Mouse (Mus musculus): ENCODE results near the gene Mlst8. TPM values are rescaled to one million over a fixed set of nuclear protein-coding genes. Genes with fewer than 3 reads are reported as not detected.

The Mlst8 gene
- total RNA-seq, 2 experiments from 2014 or later = 28.0 to 30.0 TPM

DNA sequence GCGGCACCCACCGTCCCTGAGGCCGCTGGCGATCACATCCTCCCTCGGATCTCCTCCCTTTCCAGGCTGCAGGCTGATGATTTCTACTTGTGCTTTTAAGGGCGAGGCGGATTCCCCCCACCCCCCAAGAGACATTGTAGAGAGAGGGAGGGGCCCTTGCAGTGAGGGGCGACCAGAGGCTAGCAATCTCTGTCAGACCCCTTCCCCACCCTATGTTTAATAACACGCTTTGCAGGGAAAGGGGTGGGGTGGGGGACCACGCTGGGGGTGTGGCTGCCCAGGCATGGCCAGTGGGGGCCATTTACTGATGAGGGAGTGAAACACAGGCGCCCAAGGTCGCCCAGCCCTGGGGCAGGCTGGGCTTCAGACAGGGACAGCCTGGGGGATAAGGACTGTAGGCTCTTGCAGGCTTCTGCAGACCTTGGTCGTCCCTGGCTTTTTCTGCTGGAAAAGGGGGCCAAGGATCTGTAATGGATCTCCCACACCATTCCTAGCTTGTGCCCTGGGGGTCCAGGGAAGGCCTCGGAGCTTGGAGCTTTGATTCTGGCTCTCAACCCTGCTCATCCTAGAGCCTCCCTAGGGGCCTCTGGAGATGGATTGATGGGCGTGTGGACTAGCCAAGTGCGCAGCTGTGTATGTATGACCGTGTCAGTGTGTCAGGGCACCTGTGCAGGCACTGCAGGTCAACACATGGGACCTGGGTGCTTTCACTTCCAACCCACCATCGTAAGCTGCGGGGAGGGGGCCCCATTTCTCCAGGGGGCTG is 10.6 kb upstream of the Mlst8 start:
- DNase-seq (ENCODE audit: low spot score in 2 of 2) = no peak

DNA sequence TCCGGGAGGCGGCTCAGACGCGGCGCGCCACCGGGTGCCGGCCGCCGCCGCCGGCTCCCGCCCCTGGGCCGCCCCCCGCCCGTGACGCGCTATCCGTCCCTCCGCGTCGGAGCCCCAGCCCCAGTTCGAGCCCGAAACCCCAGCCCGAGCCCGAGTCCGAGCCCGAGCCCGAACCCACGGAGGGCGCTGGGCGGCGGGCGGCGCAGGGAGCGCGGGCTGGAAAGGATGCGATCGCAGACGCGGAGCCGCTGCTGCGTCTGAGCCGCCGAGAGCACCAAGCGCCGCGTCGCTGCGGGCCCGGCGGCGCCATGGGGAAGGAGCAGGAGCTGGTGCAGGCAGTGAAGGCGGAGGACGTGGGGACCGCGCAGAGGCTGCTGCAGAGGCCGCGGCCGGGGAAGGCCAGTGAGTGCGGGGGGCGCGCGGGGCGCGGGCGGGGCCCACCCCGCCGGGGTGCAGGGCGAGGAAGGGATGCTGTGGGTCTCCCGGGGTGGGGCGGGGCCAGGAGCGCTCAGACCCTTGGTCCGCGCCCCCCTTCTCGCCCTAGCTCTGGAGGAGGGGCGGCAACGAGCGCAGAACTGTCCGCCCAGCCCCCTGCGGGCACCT is 9.9 kb upstream of the Mlst8 start:
- DNase-seq (ENCODE audit: low spot score in 2 of 2) = no peak

DNA sequence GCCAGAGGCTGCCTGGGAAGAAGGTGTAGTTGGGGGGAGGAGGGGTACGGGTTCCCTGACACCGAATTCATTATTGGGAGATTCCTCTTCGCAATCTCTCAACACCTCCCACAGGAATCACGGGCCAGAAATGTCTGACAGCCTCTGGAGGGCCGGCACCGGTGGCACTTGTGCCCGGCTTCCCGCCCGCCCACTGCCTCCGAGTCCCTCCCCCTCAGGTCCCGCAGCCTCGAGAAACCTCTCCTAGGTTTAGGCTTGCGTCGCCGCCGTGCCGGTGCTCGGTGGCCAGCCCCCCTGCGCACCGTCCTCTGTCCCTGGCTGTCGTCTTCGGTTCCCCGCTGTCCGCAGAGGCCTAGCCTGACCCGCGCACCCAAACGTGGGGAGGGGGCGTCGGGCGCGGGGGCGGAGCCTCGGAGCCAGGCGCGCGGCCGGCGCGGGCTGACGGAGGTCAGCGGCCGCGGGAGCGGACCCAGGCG is 9.3 kb upstream of the Mlst8 start, which contains the start of gene Caskin1:
TSS of gene Caskin1 (plus strand) at position 416 of the 476 bp plus-strand sequence.
- DNase-seq (ENCODE audit: low spot score in 2 of 2) = no peak

DNA sequence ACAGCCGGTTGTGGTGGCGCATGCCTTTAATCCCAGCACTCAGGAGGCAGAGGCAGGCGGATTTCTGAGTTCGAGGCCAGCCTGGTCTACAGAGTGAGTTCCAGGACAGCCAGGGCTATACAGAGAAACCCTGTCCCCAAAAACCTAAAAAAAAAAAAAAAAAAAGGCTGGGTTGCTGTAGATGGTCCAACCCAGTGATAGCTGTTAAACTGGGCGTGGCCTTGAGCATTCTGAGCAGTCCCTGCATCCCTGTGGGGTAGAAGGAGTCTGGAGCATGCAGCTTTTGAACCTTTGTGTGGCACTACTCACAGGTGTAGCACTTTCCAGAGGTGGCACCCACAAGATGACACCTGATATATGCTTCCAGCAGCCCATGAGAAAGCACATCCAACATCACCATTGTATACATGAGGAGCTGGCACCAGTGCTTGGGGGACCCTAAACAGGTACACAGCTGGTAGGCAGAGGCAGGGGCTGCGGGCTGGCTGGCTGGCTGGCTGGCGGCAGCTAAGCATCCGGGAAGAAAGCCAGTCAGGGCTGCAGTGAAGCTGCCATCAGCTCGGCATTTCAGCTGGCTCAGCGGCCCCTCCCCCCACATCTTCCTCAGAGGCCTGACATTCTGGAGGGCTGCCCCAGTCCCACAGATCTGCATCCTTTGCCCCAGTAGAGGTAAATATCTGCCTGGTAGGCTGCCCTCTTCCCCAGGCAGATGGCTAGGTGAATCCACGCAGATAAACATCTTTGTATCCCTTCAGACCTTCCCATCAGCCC is 6.4 kb upstream of the Mlst8 start:
- no peak for DNase-seq (ENCODE audit: low spot score in 2 of 2)

DNA sequence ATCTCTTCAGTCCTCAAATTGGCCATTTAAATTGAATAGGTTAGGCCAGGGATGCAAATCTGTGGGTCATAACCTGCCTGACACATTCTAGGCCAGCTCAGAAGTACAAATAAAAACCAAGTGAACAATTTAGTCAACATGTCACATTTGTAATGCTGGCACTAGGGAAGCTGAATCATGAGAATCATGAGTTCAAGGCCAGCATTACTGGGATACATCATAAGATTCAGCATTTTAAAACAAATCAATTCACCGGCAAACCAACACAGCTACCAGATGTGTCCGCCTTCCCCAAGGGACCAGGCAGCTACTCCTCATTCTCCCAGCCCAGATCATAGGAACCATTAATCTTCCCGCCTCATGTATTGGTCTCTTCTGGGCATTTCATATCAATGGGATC is 4.6 kb upstream of the Mlst8 start:
- no peak for DNase-seq (ENCODE audit: low spot score in 2 of 2)

DNA sequence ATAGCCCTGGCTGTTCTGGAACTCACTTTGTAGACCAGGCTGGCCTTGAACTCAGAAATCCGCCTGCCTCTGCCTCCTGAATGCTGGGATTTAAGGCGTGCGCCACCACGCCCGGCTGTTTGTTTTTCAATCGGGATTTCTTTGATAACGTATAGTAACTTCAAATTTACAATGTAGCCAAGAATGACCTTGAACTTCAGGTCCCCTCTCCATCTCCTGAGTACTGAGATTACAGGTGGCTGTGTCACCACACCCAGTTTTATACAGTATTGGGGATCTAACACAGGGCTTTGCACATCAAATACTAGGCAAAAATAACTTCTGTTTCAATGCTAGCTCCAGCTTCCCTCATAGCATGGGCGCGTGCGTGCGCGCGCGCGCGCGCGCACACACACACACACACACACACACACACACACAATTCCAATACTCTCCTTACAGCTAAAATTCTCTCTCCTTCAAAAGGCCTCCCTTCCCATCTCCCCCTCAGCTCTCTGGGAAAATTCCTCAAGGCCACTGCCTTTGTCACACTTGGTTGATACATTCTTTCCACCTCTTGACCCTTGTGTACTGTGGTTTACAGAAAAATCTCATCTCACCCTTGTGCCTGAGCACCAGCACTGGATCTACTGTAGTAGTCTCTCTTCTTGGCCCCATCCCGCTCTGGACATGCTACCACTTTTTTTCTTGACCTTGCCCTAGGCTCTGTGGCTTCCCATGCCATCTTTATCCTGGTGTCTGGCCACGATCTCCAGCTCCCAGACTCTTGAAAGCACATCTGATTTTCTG is 2.3 kb upstream of the Mlst8 start:
- DNase-seq (ENCODE audit: low spot score in 2 of 2) = no peak

GRCm38 (mm10) chr17:24480201-24480826 is 1.4 kb upstream of the Mlst8 start:
- DNase-seq (ENCODE audit: low spot score in 2 of 2) = no peak

DNA sequence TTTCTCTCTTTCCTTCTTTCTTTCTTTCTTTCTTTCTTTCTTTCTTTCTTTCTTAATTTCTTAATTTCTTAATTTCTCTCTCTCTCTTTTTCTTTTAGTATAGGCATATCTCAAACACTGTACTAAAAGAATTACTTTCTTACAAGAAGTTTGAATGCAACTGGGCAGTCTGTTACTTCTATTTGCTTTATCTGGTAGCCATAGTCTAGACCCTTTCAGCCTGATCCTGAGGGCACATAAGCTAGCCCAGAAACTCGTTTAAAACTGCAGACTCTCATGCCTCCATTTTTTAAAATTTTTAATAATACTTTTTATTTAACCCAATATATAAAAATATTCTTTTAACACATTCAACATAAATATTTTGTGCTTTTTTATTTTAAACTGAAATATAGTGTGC is 553 bp upstream of the Mlst8 start:
- no peak for DNase-seq (ENCODE audit: low spot score in 2 of 2)

GRCm38 (mm10) chr17:24477985-24478600 is 785 bp downstream of the Mlst8 start:
- no peak for DNase-seq (ENCODE audit: low spot score in 2 of 2)

DNA sequence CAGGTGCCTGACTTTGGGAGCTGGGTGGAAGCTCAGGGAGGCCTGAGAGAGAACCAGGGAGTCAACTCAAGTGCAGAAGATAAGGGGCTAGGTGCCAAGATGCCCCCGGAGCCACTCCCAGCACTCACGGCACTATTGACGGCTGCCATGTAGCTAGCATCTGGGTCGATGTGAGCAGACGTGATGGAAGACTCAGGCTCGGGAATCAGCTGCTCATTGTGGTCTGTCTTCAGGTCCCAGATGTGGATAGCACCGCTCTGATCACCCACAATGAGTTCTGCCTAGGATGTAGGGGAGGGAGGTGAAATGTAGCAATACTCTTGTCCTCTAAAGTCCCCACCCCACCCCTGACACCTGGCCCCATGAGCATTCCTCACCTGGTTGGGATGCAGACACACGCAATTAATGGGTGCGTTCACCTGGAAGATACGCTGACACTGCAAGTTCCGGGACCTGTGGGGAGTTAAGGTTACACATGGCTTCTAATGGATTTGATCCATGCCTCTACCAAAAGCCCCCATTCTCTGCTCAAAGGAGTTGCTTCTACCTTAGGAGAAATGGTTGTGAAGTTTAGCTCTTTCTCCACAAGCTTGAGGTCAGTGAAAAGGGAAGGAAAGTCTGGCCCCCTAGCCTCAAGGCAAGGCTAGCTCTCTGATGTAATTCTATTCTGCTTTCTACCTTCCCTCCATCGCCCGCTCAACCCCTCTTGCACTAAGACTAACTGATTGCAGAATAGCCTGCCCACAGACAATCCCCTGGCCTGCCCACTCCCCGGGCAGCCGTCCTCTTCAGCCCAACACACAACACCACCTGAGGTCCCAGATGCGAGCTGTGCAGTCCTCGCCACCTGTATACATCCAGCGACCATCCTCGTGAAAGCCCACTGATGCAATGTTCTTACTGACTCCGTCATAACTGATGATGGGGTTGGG is 1.6 kb downstream of the Mlst8 start:
- DNase-seq (ENCODE audit: low spot score in 2 of 2) = no peak

GRCm38 (mm10) chr17:24476022-24476776 is 2.7 kb downstream of the Mlst8 start:
- no peak for DNase-seq (ENCODE audit: low spot score in 2 of 2)

DNA sequence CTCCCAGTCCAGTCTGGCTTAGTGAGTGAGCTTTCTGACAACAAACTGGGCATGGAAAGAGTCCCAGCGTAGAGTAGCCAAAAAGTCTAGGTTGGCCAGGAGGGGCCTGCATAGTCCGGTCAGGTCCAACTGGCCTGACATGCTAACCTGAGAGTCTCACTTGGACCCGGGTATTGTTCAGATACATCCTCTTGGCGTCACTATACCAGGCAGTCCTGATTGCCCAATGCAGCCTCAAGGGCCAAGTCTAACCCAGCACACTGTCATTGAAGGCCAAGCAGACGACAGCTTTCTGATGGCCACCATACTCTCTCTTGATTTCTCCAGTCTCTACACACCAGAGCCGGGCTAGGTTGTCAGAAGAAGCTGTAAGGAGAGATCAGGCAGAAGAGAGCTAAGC is 3.3 kb downstream of the Mlst8 start:
- no peak for DNase-seq (ENCODE audit: low spot score in 2 of 2)

DNA sequence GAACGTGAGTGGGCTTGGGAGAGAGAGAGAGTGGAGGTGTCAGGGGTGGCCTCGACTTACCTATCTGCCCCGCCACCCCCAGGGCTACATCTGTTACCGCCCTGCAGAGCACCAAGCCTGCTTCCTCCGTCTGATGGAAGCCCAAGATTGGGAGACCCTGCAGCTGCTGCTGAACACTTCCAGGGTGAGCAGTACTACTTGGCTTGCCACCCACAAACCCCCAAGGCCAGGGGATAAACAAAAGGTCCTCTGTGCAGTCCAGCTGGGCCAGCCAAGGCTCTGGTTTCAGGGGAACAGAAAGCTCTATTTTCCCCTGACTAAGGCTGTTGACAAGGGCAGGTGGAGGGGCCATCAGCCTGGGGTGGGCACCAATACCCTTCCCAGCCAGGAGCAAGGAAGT is 4.3 kb downstream of the Mlst8 start:
- DNase-seq (ENCODE audit: low spot score in 2 of 2) = no peak

GRCm38 (mm10) chr17:24473612-24474275 is 5.1 kb downstream of the Mlst8 start, which contains the start of gene Bricd5:
TSS of gene Bricd5 (plus strand) at chr17:24473884.
- no peak for DNase-seq (ENCODE audit: low spot score in 2 of 2)

DNA sequence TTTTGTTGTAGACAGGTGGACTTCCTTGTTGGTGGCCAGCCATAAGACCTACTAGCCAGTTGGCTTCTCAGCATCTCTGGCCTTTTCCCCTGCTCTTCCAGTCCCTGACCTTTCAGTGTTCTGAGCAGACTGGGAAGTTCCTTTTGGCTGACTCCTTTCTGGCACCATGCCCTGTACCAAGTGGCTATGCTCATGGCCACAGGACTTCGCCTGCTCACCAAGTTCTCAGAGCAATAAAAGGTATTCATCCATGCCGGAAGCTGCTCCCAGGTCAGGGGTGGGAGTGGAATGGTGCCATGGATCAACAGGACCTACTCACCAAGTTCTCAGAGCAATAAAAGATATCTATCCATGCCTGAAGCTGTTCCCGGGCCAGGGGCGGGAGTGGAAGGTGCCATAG is 6.4 kb downstream of the Mlst8 start:
- no peak for DNase-seq (ENCODE audit: low spot score in 2 of 2)

DNA sequence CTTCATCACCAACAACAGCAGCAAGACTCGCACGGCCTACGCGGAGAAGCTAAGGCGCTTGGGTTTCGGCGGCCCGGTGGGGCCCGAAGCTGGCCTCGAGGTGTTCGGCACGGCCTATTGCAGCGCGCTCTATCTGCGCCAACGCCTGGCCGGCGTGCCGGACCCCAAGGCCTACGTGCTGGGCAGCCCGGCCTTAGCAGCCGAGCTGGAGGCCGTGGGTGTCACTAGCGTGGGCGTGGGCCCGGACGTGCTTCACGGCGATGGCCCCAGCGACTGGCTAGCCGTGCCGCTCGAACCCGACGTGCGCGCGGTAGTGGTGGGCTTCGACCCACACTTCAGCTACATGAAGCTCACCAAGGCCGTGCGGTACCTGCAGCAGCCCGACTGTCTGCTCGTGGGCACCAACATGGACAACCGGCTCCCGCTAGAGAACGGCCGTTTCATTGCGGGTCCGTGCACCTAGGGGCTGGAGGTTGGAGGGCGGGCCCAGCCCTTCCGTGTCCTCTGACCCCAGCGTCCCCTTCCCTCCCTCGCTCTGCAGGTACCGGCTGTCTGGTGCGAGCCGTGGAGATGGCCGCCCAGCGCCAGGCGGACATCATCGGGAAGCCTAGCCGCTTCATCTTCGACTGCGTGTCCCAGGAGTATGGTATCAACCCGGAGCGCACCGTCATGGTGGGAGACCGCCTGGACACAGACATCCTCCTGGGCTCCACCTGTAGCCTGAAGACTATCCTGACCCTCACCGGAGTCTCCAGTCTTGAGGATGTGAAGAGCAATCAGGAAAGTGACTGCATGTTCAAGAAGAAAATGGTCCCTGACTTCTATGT is 8.0 kb downstream of the Mlst8 start:
- no peak for DNase-seq (ENCODE audit: low spot score in 2 of 2)

All from adrenal gland, postnatal 4 days (tissue).